Mouse (Mus musculus): ENCODE data around the gene Taar1.

DNA sequence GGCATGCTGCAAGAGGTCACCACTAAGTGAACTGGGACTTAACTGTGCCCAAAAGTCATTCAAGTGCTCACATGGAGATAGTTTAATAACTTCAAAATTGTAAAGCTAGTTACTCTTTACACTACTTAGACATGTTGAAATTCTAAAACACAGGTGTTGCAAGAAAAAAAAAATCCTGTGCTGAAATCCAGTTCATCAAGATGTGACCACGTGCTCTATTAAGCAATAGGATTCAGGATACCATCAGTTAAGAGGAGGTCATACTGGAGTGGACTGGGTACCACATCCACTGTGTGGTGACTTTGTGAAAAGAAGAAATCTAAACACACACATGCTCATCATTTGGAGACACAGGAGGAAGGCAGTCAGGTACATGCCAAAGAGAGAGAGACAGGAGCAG lies 27.2 kb upstream of the Taar1 start:
- TF ChIP-seq EP300 (optimal IDR thresholded peaks at IDR 0.05) (no peak), CTCF (IDR thresholded peaks at IDR 0.05; ENCODE audit: low read depth) (no peak)
